Mouse (Mus musculus): ENCODE results near the gene Dock9.

GRCm38 (mm10) chr14:121617645-121618390 lies 179.8 kb downstream of the Dock9 start:
- TF ChIP-seq CTCF (IDR thresholded peaks at IDR 0.05; ENCODE audit: low read depth): no peak
- no peak for TF ChIP-seq EP300 (IDR thresholded peaks at IDR 0.05; ENCODE audit: low read depth)

All from heart, postnatal 0 days (tissue).